Mouse (Mus musculus): Measurements from ENCODE around the gene Galk2. TPM values are rescaled to one million over a fixed set of nuclear protein-coding genes. Genes with fewer than 3 reads are reported as not detected.

Gene Galk2
- polyA plus RNA-seq, 1 experiment from 2014 or later = 31.1 TPM

DNA sequence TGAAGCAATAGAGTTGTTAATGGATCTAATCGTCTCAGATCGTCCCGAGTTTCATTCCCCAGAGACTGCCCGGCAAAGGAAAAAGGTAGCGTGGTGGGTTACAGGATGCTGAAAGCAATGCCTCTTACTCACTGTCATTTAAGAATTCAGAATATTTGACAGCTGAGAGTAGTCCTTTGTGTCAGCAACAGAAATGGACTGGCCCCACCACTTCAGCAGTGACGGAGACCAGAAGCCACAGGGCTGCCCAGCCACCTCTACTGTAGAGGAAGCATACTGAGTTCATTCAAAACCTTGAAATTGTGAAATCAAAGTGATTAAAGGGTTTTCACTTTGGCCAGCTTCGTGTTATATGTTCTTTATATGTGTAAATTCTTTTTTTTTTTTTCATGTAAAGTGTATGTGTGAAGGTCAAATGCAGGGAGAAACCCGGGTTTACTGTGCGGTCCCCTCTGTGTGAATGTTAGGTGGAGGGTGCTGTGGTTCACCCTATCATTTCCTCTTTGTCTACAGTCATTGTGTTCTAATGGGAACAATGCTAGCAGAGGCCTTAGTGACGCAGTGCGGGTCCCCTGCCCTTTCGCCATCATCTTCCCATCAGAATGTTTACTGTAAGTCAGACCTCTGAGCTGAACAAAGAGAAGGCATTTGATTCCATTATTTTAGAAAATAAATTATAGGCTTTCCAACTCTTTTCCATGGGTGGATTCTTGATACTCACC, 156.2 kb downstream of the Galk2 start:
- ATAC-seq (ENCODE audit: insufficient read depth, low FRiP score, low TSS enrichment) (no peak), DNase-seq (ENCODE audit: low spot score) (no peak)

GRCm38 (mm10) chr2:126015763-126016473, 157.0 kb downstream of the Galk2 start:
- H3K9ac ChIP-seq (ENCODE audit: low read length) = no peak overlapping the region
- H3K4me1 ChIP-seq (ENCODE audit: control insufficient read depth, insufficient read depth, low read length) = no peaks in the 10 kb centered on the region
- H3K4me3 ChIP-seq (ENCODE audit: low read depth, low read length) = no peak overlapping the region
- H3K36me3 ChIP-seq (ENCODE audit: control insufficient read depth, insufficient read depth, low read length) = no peaks in the 10 kb centered on the region
- no peak overlapping the region for H3K4me2 ChIP-seq (ENCODE audit: low read depth)
- no peak overlapping the region for H3K27ac ChIP-seq (ENCODE audit: low read depth, low read length)
- H3K9me3 ChIP-seq (ENCODE audit: control insufficient read depth, low read length) = no peaks in the 10 kb centered on the region
- 47% methylated on average over 3 of the region's 3 CpGs for WGBS
- H3K27me3 ChIP-seq (ENCODE audit: control insufficient read depth, insufficient read depth, low read length) = no peaks in the 10 kb centered on the region
- DNase-seq (ENCODE audit: low spot score) (no peak), ATAC-seq (ENCODE audit: insufficient read depth, low FRiP score, low TSS enrichment) (no peak)

More for the DNA sequence above, 156.2 kb downstream of the Galk2 start:
- Histone ChIP-seq H3K9ac (ENCODE audit: low read length) (no peak overlapping the region), H3K27ac (ENCODE audit: low read depth, low read length) (no peak overlapping the region), H3K9me3 (ENCODE audit: control insufficient read depth, low read length) (no peaks in the 10 kb centered on the region), H3K4me2 (ENCODE audit: low read depth) (no peak overlapping the region), H3K4me1 (ENCODE audit: control insufficient read depth, insufficient read depth, low read length) (no peaks in the 10 kb centered on the region), H3K4me3 (ENCODE audit: low read depth, low read length) (no peak overlapping the region), H3K36me3 (ENCODE audit: control insufficient read depth, insufficient read depth, low read length) (no peaks in the 10 kb centered on the region), H3K27me3 (ENCODE audit: control insufficient read depth, insufficient read depth, low read length) (no peaks in the 10 kb centered on the region)
- WGBS = 61% methylated on average over 12 of the region's 12 CpGs

GRCm38 (mm10) chr2:126031186-126031900, 172.4 kb downstream of the Galk2 start:
- H3K27ac ChIP-seq (ENCODE audit: low read depth, low read length) = no peak overlapping the region
- WGBS = 71% methylated on average over 8 of the region's 8 CpGs
- no peaks in the 10 kb centered on the region for H3K36me3 ChIP-seq (ENCODE audit: control insufficient read depth, insufficient read depth, low read length)
- peaks cover 5% of the 10 kb centered on the region; the same call in 1 of the 2 replicates for H3K4me1 ChIP-seq (ENCODE audit: control insufficient read depth, insufficient read depth, low read length)
- no peak overlapping the region for H3K4me2 ChIP-seq (ENCODE audit: low read depth)
- no peaks in the 10 kb centered on the region for H3K27me3 ChIP-seq (ENCODE audit: control insufficient read depth, insufficient read depth, low read length)
- no peaks in the 10 kb centered on the region for H3K9me3 ChIP-seq (ENCODE audit: control insufficient read depth, low read length)
- DNase-seq (ENCODE audit: low spot score) (no peak), ATAC-seq (ENCODE audit: insufficient read depth, low FRiP score, low TSS enrichment) (no peak)
- no peak overlapping the region for H3K4me3 ChIP-seq (ENCODE audit: low read depth, low read length)
- H3K9ac ChIP-seq (ENCODE audit: low read length) = no peak overlapping the region

DNA sequence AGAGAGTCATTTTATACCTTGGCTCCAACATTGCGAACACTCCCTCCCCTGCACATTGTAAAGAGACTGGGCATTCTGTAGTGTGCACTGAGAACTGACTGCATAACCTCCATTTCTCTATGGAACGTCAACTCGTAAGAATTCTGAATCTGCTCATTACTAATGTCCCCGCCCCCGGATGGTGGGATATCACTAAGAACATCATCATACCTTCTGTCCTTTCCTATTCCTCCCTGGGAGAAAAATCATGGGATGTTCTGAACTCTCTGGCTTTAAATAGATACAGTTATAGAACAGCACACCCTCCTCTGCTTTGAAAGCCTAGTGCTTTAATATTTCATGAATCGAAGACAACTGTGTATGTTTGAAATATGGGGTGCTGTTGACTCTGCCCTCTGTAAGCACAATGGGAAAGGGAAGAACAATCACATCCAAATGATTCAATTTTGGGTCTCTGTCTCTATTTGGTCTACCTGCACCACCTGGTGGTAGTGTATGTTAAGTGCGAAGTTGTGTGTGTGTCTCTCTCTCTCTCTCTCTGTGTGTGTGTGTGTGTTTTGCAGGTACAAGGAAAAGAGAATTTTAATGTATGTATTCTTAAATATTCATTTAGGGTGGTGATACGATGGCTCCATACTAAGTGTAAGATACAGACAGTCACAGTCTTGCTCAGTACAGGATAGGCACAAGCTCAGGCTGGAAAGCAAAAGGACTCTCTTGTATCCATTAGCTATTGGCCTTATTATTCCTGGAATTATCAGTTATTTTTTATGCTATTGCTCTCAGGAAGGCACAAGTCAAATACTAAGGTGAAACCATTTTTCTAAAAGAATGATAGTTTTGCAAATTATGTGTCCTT, 174.4 kb downstream of the Galk2 start:
- Histone ChIP-seq H3K4me3 (ENCODE audit: low read depth, low read length) (no peak overlapping the region), H3K9ac (ENCODE audit: low read length) (no peak overlapping the region), H3K27me3 (ENCODE audit: control insufficient read depth, insufficient read depth, low read length) (no peaks in the 10 kb centered on the region), H3K36me3 (ENCODE audit: control insufficient read depth, insufficient read depth, low read length) (no peaks in the 10 kb centered on the region), H3K4me2 (ENCODE audit: low read depth) (no peak overlapping the region), H3K27ac (ENCODE audit: low read depth, low read length) (no peak overlapping the region), H3K9me3 (ENCODE audit: control insufficient read depth, low read length) (no peaks in the 10 kb centered on the region), H3K4me1 (ENCODE audit: control insufficient read depth, insufficient read depth, low read length) (peaks cover 5% of the 10 kb centered on the region; the same call in 1 of the 2 replicates)
- DNase-seq (ENCODE audit: low spot score) = no peak
- 84% methylated on average over 8 of the region's 8 CpGs for WGBS
- peak; percentile 45 for ATAC-seq (ENCODE audit: insufficient read depth, low FRiP score, low TSS enrichment)

Other genes starting within 250 kb of the Galk2 start
- gene Cep152, start 234.0 kb upstream of the Galk2 start, polyA plus RNA-seq (2014; fragmentation: Nextera tagmentation; extraction: Ambion mirVana) = 7.3 and 8.1 TPM in 2 replicates
- 271 and 289 TPM in 2 replicates for gene Eid1, start 186.0 kb upstream of the Galk2 start, polyA plus RNA-seq (2014; fragmentation: Nextera tagmentation; extraction: Ambion mirVana)
- 1.7 and 2.1 TPM in 2 replicates for gene Shc4, start 135.0 kb upstream of the Galk2 start, polyA plus RNA-seq (2014; fragmentation: Nextera tagmentation; extraction: Ambion mirVana)
- gene Secisbp2l, start 76.2 kb upstream of the Galk2 start, polyA plus RNA-seq (2014; fragmentation: Nextera tagmentation; extraction: Ambion mirVana) = 30.3 and 31.6 TPM in 2 replicates
- gene Cops2, start within 50 bp of the Galk2 start, polyA plus RNA-seq (2014; fragmentation: Nextera tagmentation; extraction: Ambion mirVana) = 109 and 115 TPM in 2 replicates
- gene Fgf7, start 175.5 kb downstream of the Galk2 start, polyA plus RNA-seq (2014; fragmentation: Nextera tagmentation; extraction: Ambion mirVana) = 0.50 and 0.99 TPM in 2 replicates

All from neural tube, embryonic 11.5 days (tissue).